ENCODE assay signal across 13 mouse cellular contexts in the genomic region with DNA sequence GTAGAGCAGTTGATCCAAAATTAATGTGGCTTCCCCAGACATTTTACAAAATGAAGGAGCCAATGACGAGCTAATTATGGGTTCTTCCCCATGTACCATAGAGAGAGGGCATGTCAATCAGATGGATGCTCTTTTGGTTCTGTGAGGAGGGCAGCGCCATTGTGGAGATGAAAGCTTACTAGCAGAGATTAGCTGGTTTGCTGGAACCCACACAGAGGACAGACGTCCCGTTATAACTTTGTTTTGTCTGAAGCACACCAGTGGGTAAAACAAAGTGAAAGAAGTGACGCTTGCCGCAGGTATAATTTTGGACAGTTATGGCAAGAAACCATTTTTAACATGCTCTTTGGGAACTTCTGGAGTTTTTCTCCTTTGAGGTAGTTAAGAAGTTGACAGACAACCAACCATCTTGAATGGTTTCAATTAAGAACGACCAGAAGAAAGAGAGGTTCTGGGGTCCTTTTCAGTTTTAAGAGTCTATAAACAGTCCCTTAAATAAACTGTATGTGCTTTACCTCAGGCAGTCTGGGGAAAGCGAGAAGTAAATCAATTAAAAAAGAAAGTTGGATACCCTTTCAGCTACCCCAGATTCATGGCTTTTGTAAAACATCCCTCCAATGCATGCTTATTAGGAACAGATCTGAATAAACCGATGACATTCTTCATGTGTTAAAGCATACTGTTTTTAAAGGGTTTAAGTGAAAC. TPM values are rescaled to one million over a fixed set of nuclear protein-coding genes. Genes with fewer than 3 reads are reported as not detected.
"Had no signal": no experiment of that assay in that cellular context is flagged by ENCODE, and none has a peak within 500 bp of the region (broad histone marks: within the 10 kb centered on the region; RNA-seq: fewer than 3 reads in every experiment).

No protein-coding gene starts in this region.

- H3K4me2 ChIP-seq: midbrain, embryonic 15.5 days; neural tube, embryonic 12.5 days had no signal

- DNase-seq: kidney, adult 18-20 months; kidney, postnatal 10 days; kidney, postnatal 4 days; lung, adult 18-20 months; lung, postnatal 36 days; retina, postnatal 1 day; right cerebral cortex, postnatal 14 days; thymus, postnatal 36 days had no signal

- H3K27me3 ChIP-seq: midbrain, embryonic 15.5 days; neural tube, embryonic 12.5 days had no signal

- H3K36me3 ChIP-seq: midbrain, embryonic 15.5 days; neural tube, embryonic 12.5 days had no signal

- H3K9ac ChIP-seq: liver, embryonic 14.5 days; midbrain, embryonic 15.5 days; neural tube, embryonic 12.5 days had no signal

- H3K4me1 ChIP-seq: neural tube, embryonic 12.5 days had no signal

- ATAC-seq: midbrain, embryonic 15.5 days had no signal

- H3K4me3 ChIP-seq: layer of hippocampus, adult 2 months; midbrain, embryonic 15.5 days; neural tube, embryonic 12.5 days had no signal

- H3K27ac ChIP-seq: layer of hippocampus, adult 2 months; liver, embryonic 14.5 days; midbrain, embryonic 15.5 days; neural tube, embryonic 12.5 days had no signal

- H3K9me3 ChIP-seq: midbrain, embryonic 15.5 days; neural tube, embryonic 12.5 days had no signal

RNA-seq across cellular contexts. Expression of a gene that starts 10.4 kb away (rescaled TPM):
- total RNA-seq: monocyte, adult 5-6 weeks had no signal
